Mouse (Mus musculus) megakaryocyte-erythroid progenitor cell, adult 5 weeks (primary cell): ENCODE data around the gene Phospho2. TPM values are rescaled to one million over a fixed set of nuclear protein-coding genes. Genes with fewer than 3 reads are reported as not detected.

Source experiments
- polyA plus RNA-seq: library from polyadenylated mRNA; stranded (reverse); fragments of >175 nt; gene quantifications from 2 replicates; pipeline ENCODE4 v1.2.3, GENCODE M21; 2012

Phospho2 gene
- 33.9 and 37.1 TPM in 2 replicates for polyA plus RNA-seq

GRCm38 (mm10) chr2:69789429-69790069, at the start of gene Phospho2, which contains the start of gene Ccdc173:
TSS of gene Phospho2 (plus strand) at chr2:69789623.
TSS of gene Ccdc173 (minus strand) at chr2:69789575.

DNA sequence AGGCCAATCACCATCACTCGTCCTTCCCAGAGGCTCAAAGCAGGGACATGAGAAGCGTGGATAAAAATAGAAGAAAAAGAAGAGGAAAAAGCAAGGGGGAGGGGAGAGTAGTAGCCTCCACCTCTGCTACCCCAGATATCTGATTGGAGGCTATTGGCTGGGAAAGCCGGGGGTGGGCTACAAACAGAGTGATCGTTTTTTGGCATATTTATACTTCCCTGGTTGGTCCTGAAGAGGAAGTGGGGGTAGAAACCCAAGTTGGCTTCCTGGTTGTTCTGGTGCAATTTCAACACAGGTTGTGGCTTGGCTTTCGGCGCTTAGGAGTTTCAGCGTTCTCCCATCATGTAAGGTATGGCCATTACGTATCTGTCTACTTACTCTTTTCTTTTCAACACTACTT, 32.3 kb downstream of the Phospho2 start, which contains the start of gene Klhl23:
Gene Klhl23, plus strand, starts transcription at position 234 of the 400 bp plus-strand sequence.

Other genes with a start within 250 kb of the Phospho2 start
- gene Lrp2, start 203.6 kb upstream of the Phospho2 start, polyA plus RNA-seq = under 0.01 TPM in 1 of 2 replicates, not detected in the other
- gene Bbs5, start 142.5 kb upstream of the Phospho2 start, polyA plus RNA-seq = 0.10 TPM in 1 of 2 replicates, not detected in the other
- 0.08 TPM in 1 of 2 replicates, not detected in the other for gene Klhl41, start 119.5 kb upstream of the Phospho2 start, polyA plus RNA-seq
- 0.58 and 0.68 TPM in 2 replicates for gene Fastkd1, start 76.1 kb upstream of the Phospho2 start, polyA plus RNA-seq
- gene Ppig, start 67.1 kb upstream of the Phospho2 start, polyA plus RNA-seq = 13.7 and 21.4 TPM in 2 replicates
- 0.37 and 0.44 TPM in 2 replicates for gene Ccdc173, start within 50 bp of the Phospho2 start, polyA plus RNA-seq
- 1.3 and 2.0 TPM in 2 replicates for gene Klhl23, start 32.3 kb downstream of the Phospho2 start, polyA plus RNA-seq
- gene Ssb, start 71.9 kb downstream of the Phospho2 start, polyA plus RNA-seq = 31.5 and 45.4 TPM in 2 replicates
- 75.0 TPM in 2 replicates for gene Mettl5, start 96.0 kb downstream of the Phospho2 start, polyA plus RNA-seq
- gene Ubr3, start 107.6 kb downstream of the Phospho2 start, polyA plus RNA-seq = 6.9 and 10.3 TPM in 2 replicates
- gene Myo3b, start 249.5 kb downstream of the Phospho2 start, polyA plus RNA-seq = not detected in 2 replicates